Mouse (Mus musculus): Measurements from ENCODE around the gene Vmp1.

DNA sequence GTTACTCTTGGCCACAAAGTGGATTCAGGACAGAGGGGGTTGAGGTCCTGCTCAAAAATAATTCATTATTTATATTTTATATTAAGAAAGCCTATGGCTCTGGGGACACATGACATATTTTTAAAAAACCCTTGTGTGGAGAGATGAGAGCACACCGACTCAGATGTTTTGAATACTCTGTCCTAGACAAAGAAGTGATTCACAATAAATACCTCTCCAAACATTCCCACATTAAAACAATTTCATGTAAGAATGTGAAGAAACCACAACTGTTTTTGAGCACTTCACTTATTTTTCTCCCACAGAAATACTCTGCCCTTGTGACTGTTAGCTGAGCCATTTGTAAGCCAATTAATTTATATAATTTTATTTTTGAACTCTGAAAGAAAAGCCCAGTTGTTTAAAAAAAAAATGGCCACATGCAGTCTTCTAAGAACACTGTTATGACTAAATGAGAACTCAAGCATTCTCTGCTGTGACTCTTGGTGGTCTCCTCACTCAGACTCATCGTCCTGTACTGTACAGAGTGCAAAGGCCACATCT lies 75.8 kb downstream of the Vmp1 start:
- TF ChIP-seq GATA1 (IDR thresholded peaks at IDR 0.05; ENCODE audit: low read length) (no peak), TAL1 (IDR thresholded peaks at IDR 0.05; ENCODE audit: low read length) (no peak)

Data from erythroblast, embryonic 14.5 days (primary cell).